Mouse (Mus musculus) layer of hippocampus, adult 9-10 months (tissue): Measurements from ENCODE around the gene Arih2.

Source experiments
- DNase-seq: peaks from one replicate; pipeline ENCODE4 v3.0.0; 2022; ENCODE audit warnings: low spot score

Gene Arih2

GRCm38 (mm10) chr9:108579344-108579690 lies 69.9 kb downstream of the Arih2 start:
- DNase-seq = no peak

DNA sequence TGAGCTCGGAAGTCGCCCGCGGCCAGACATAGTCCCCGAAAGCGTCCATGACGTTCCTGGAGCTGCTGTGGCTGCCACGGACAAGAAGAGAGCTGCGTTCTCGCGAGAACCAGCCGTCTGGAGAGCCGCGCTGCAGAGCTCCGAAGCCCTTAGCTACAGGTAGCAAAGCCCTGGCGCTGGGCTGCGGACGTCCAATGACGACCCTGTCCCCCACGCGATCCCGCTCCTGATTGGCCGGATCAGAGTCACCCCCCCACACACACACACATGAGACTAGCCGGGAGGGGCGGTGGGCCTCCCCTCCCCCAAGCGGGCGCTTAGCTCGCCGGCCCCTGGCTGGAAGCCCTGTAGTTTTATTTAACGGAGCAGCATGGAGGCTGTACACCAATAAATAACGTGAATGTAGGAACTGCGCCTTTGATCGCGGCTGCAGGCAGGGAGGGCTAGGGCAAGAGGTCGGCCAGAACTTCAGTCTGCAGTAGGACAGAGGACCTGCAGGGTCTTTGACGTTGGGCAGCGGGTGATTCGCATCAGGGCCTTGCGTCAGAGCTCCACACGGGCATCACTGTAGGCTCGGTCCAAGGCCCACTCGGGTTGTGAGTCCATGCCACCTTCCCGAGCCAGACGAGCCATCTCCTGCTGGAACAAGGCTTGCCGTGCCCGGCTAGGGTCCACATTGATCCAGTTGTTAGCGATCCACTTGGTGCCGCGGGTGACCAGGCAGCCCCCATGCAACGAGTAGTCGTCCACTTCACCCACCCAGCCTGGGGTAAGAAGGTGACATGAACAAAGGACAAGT lies 70.4 kb downstream of the Arih2 start, which contains the start of gene Wdr6:
Wdr6 (minus strand) TSS at position 195 of the 799 bp plus-strand sequence.
- DNase-seq = peak; percentile 77

GRCm38 (mm10) chr9:108577934-108578544 lies 71.1 kb downstream of the Arih2 start:
- DNase-seq = no peak

- no peak for DNase-seq
These were observed 72.2 kb downstream of the Arih2 start for GRCm38 (mm10) chr9:108577025-108577424.

DNA sequence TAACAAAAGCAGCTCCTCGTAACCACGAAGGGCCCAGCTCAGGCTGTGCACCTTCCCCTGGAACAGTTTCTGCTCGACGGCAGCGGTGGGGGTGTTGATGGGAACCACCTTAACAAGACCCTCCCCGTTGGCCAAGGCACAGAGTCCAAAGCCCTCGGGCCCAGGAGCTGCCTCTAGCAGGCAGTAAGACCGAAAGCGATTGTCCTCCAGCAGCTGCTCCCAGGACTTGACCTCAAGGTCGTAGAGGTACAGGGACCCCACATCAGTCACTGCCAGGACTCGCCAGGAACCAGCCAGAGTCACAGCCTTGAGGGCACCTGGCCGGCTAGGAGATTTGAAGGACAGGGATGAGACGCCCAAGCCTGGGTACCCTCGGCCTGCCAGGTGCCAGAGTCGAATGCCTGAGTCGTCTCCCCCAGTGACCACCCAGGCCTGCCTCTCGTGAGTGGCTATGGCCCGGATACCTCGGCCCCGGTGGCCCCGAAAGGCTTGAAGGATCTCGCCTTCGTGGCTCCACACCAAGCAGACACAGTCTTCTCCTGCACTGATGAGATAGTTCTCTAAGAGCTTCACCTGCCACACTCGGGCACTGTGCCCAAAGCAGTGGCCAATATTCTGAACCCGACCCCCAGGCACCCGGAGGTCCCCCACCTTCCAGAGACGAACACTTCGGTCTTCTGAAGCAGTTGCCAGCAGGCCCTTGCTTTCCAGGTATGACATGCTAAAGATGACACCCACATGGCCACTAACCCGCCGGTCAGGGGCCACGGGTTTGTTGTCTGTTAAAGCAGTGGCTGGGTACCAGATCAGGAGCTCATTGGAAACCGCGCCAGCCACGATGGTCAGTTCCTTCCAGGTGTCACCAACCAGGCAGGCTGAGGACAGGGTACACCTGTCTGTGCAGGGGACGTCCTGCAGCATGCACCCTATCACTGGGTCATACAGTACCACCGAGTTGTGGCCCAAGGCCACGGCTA lies 73.6 kb downstream of the Arih2 start:
- no peak for DNase-seq

DNA sequence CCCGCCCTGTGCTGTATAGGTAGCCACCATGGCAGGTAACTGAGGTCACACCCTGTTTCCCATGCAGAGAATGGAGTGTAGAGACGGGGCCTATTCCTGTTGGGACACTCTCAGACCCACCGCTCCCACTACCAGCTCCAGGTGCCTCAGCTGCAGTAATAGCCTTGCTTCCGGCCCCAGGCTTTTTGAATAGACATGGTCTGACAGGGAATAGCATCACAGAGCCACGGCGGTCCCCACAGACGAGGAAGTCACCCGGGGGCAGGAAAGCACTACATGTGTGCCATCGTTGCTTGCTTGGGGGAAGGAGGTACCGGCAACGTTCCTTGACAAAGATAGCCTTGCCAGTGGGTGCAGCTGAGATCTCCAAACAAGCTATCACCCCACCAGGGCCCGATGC lies 74.3 kb downstream of the Arih2 start:
- no peak for DNase-seq

DNA sequence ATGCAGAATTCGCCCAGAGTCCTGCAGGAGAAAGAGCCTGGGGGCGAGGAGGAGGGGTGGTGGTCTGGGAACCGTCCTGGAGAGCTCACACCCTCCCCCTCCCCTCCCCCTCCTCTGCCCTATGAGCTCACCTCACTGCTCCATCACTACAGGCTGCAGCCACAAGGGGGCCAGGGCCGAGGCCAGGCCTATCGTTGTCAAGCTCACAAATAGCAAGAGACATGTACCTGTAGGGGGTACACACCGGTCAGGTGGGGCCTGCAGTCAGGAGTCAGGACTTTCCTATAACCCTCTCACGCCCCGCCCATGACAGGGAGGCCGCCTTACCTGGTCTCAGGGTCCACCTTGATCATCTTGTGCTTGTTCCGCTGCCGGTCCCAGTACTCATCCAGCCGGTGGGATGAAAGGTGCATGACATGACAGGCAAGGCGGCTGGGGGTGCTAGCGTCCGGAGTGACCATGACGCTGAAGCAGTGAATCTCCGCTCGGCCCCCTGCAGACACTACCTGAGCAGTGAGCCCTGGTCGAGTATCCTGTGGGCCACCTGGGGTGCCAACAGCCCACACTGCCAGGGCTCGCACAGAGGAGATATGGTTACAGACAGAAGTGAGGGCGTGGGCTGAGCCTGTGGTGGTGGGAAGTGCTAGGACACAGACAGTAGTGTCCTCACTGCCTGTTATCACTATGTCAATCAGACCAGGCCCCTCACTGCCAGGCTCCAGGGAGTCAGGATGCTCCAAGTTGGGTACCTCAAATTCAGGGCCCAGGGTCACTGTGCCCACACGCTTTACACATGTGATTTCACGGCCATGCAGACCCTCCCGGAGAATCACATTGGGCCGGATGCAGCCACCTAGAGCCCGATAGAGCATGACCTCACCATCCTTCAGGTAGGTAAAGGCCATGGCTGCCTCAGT lies 75.2 kb downstream of the Arih2 start:
- DNase-seq = no peak

- no peak for DNase-seq
These were observed 76.9 kb downstream of the Arih2 start for GRCm38 (mm10) chr9:108572321-108572720.

DNA sequence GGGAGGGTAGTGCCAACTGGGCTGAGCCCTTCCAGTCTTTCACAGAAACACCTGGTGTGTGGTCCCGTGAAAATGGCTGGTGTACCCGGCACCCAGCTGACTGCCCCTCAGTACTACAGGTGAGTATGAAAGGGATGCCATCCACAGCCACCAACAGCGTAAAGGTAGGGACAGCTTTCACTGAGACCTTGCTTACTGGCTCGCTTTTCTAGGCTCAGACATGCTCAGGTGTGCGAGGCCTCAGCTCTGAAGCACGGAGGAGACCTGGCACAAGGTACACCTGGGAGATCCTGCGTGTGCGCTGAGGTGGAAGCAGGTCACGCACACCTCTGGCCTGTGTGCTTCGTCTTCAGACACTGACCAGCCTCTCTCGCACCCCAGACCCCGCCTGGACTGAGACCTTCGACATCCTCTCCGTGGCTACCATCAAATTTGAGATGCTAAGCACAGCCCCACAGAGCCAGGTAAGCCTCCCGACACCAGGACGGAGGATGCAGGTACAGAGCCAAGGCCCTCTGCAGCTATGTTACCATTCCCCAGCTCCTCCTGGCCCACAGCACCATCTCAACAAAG lies 77.7 kb downstream of the Arih2 start:
- no peak for DNase-seq

DNA sequence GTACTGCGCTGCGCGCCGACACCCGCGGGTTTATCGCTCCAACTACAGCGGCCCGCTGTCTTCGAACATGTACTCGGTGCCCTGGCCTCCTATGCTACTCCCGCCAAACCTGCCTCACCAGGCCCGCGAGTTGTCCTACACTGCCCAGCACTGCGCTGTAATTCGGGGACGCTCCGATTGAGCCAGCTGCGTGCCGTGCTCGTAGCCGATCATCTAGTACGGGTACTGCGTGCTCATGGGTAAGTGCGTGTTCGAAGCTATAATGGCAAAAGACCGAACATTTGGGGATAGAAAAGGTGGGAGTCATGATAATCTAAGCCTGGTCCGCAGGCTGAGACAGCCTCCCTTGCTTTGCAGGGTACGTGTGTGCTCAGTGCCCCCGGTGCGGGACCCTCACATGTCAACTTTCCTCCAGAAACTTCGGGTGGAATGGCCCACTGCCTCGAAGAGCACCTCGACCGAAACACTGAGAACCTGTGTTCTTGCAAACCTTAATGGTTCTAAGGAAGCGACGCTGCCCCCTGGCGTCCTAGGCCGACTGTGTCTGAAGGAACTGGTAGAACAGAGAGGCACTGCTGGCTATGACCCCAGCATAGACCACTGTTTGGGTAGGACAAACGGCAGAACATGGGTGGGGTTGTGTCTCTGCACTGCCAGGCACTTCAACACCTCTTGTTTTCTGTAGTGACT lies 78.8 kb downstream of the Arih2 start:
- no peak for DNase-seq

GRCm38 (mm10) chr9:108569381-108570206 lies 79.6 kb downstream of the Arih2 start, which contains the start of gene Dalrd3:
Gene Dalrd3, plus strand, starts transcription at chr9:108569886.
- no peak for DNase-seq

DNA sequence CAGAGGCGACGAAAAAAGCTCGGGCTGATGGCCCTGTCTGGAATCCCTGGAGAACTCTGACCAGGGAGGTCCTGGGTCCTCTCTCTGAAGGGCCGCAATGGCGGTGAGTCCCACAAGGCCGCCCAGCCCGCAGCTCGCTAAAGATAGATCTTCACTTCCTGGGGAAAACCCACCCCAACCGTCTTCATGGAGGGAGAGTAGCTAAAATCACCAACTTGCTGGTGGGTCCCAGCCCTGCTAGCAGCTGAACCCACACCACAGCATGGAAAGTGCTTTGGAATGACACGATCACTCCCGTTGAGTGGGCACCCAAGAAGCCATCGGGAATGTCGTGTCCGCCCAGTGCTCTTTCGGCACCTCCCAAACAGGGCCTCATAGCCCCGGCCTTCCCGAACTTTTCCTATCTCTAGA lies 80.7 kb downstream of the Arih2 start:
- no peak for DNase-seq

DNA sequence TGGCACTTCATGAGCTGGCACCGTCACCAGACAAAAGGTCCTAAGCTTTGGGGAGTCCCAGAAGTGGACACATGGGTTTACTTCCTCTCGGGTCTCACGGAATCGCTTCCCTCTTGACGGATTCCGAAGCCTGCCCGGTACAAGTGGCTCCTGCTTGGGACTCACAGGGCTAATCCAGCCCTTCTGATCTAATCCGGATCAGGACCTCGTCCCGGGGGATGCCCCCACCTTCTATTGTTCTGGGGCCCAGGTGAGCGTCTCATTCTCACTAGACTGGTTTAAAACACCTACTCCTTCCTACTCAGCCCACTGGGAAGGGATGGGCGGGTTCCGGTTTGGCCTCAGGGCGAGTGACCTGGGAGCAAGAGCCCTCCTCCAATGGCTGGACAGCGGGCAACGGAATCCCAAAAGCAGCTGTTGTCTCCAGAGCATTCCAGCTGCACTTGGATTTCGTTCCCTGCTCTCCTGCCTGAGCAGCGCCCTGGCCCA lies 81.2 kb downstream of the Arih2 start:
- DNase-seq = no peak

DNA sequence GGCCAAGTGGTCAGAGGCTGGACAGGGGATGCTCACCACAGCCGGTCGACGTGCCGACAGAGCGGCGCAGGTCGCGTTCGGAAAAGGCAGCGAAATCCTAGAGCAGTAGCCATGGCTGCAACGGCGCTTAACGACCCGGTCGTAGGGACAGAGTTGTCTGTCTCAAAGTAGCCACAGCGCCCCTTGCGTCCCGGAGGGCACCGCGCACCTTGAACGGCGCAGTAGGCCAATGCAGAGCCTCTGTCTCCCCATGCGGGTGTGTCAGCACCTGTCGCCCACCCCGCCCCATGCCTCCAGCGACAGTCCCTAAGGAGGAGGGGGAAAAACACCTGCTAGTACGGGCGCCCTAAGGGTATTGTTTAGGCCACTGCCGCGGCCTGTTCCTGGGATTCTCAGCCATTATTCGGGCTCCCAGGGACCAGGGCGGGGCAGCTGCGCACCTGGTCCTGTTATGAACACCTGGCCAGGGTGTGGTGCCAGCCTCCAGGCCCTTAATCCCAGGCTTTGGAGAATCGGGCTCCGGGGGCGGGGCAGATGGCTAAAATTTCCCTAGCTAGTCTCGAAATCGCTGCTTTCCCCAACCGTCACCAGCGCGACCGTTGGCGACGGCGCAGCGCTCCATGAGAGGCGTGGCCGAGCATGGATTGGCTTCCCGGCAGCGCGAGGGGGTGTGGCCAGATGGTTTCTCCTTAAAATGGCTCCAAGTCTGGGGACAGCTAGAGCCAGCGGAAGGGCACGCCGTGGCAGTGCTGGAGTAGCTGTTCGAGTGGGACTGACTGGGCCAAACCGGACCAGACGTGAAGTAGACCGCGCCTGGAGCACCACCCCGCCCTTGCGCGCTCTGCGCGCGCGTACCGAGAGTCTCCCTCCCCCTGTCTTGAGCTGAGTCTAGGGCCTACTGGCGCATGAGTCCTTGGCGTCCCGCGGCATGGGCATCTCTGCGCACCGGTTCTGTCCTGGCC lies 82.1 kb downstream of the Arih2 start, which contains the start of gene Ndufaf3:
Ndufaf3 (minus strand) TSS at position 620 of the 962 bp plus-strand sequence.
- DNase-seq = peak; percentile 91

GRCm38 (mm10) chr9:108565881-108566814 lies 83.0 kb downstream of the Arih2 start:
- DNase-seq = no peak

DNA sequence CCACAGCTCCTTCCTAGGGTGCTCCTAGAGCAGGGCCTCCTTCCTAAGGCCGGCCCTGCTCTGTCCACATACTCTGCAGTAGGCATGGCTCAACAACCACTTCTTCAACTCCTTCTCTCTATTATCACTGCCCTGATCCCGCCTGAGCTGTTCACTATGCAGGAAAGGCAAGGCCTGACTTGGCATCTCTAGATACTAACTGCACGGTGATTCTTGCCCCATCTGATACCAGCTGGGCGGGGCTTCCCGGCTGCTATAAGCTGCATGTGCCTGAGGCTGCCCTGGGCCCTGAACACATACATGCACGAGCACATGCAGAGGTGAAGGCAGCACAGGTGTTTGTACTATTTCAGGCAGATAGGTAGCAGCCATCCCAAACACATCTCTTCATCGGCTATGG lies 85.1 kb downstream of the Arih2 start:
- DNase-seq = no peak

- DNase-seq = no peak
These were observed 85.5 kb downstream of the Arih2 start for GRCm38 (mm10) chr9:108563671-108564070.
